Mouse (Mus musculus) liver, adult 2 months (tissue): Measurements from ENCODE around the gene 4931428L18Rik. TPM values are rescaled to one million over a fixed set of nuclear protein-coding genes. Genes with fewer than 3 reads are reported as not detected.

ENCODE experiments used
- DNase-seq: peaks from one replicate; pipeline ENCODE4 v3.0.0-alpha.2; 2011; ENCODE audit warnings: low read depth, low spot score; ENCODE audit errors: extremely low read depth
- H3K27ac ChIP-seq: fragments of 200-500 bp; replicated peaks from 2 replicates; pipeline ENCODE4 v1.5.1; 2012; ENCODE audit warnings: low read depth, mild to moderate bottlenecking, control low read depth, inconsistent platforms, low read length; ENCODE audit not compliant: insufficient read depth
- H3K27me3 ChIP-seq: fragments of 200-500 bp; 2 replicates; pipeline ENCODE4 v1.6.1; 2012; ENCODE audit warnings: mild to moderate bottlenecking, moderate library complexity, low read length, inconsistent platforms; ENCODE audit not compliant: control insufficient read depth, insufficient read depth
- H3K36me3 ChIP-seq: fragments of 200-500 bp; 2 replicates; pipeline ENCODE4 v1.6.1; 2012; ENCODE audit warnings: low read length, inconsistent platforms; ENCODE audit not compliant: control insufficient read depth, insufficient read depth
- H3K4me1 ChIP-seq: fragments of 200-500 bp; 2 replicates; pipeline ENCODE4 v1.6.1; 2011; ENCODE audit warnings: low read length; ENCODE audit not compliant: control insufficient read depth, insufficient read depth
- H3K4me3 ChIP-seq: fragments of 200-500 bp; 2 replicates; pipeline ENCODE4 v1.5.1; 2011; ENCODE audit warnings: low read depth, mild to moderate bottlenecking, control low read depth, low read length, moderate library complexity; ENCODE audit not compliant: insufficient read depth
- H3K79me2 ChIP-seq: fragments of 200-500 bp; 2 replicates; pipeline ENCODE4 v1.6.1; 2012; ENCODE audit warnings: inconsistent platforms, mild to moderate bottlenecking, low read length, moderate library complexity; ENCODE audit not compliant: control insufficient read depth, insufficient read depth
- H3K9ac ChIP-seq: fragments of 200-500 bp; 2 replicates; pipeline ENCODE4 v1.6.1; 2012; ENCODE audit warnings: low read depth, mild to moderate bottlenecking, control low read depth, inconsistent platforms, low read length
- CTCF ChIP-seq: fragments of 200-500 bp; IDR thresholded peaks from 2 replicates; pipeline ENCODE4 v1.5.1; 2011; ENCODE audit warnings: low read depth, low read length, control low read depth
- POLR2A ChIP-seq: fragments of 200-500 bp; IDR thresholded peaks from 2 replicates; pipeline ENCODE4 v1.6.1; 2011; ENCODE audit warnings: low read length, control low read depth; ENCODE audit not compliant: insufficient read depth; ENCODE audit errors: extremely low read depth
- WGBS: fragments of 180-500 bp; shearing (Covaris S2); methylation state at CpG from one replicate; pipeline ENCODE4 v1.1.7; 2018; 5-methylcytosine and 5-hydroxymethylcytosine counted together
- polyA plus RNA-seq: library from polyadenylated mRNA; depleted of rRNA; stranded (reverse); fragments of >200 nt; gene quantifications from 2 replicates; pipeline ENCODE4 v1.2.3, GENCODE M21; 2012
- total RNA-seq: library from RNA; depleted of rRNA; stranded (reverse); fragments of >200 nt; gene quantifications from 2 replicates; pipeline ENCODE4 v1.2.3, GENCODE M21; 2014

4931428L18Rik gene
- total and polyA plus RNA-seq, 2 experiments, result 0.31 to 0.55 TPM

DNA sequence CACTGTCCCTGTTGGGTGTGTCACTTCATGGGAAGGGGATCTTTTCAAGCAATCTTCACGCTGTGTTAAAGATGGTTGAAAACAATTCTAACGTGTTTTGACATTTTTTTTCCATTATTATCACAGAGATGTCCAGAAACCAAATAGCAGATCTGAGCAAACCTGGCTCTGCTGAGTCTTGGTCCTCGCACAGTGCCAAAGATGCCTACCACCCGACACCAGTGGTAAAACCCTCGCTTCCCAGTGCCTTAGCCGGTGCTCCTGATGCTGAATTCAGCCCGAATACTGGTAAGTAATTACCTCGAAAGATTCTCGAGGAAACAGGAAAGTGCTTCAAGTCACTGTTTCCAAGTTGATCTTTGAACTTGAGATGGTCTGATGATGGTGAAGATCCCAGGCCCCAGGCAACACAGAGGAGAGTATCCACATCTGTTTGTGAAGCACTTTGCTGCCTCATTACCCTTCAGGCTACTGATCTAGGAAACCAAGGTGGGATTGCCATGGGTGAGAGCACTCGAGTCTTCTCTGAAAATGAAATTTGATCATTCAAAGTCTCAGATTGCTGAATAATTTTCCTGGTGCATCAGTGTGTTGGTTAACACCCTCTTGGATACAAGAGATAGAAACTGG is 32.1 kb downstream of the 4931428L18Rik start:
- H3K27ac ChIP-seq, result no peak overlapping the region
- no peaks in the 10 kb centered on the region for H3K36me3 ChIP-seq
- no peaks in the 10 kb centered on the region for H3K27me3 ChIP-seq
- H3K4me1 ChIP-seq, result no peaks in the 10 kb centered on the region
- TF ChIP-seq CTCF (no peak), POLR2A (no peak)
- 72% methylated on average over 10 of the region's 10 CpGs for WGBS
- H3K4me3 ChIP-seq, result no peak overlapping the region
- no peak overlapping the region for H3K9ac ChIP-seq
- DNase-seq, result no peak
- no peaks in the 10 kb centered on the region for H3K79me2 ChIP-seq

DNA sequence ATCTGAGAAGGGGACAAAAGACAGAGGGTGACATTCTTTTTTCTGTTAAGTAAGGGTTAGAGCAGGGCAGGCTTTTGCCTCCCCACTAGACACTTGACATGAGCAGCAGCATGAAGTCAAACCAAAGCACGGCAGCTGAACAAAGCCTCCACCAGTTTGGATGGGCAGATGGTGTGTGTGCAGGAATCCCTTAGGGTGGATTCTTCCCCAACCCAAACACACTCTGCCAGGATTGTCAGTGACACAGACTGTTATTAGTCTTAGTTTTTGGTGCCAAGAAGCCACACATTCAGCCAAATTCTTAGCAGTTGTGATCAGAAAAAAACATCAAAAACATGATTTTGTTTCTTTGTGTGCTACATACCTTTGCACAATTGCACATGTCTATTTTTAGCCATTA is 44.2 kb downstream of the 4931428L18Rik start:
- no peak overlapping the region for H3K27ac ChIP-seq

DNA sequence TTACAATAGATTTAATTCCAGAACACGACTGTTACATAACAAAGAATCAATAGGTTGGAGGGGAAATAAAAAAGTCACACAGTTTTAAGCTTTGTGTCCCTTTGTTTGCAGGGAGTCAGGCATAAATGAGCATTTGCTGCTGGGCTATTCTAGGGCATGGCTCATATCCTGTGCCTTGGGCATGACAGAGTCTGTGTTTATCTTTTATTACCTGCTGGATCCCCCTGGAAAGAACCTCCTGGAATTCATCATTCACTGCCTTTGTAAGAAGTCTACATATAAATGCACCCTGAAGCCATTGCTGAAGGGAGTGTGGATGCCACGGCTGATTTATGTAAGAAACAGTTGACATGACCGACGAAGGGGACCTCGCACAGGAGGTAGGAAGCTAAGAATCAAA is 46.4 kb downstream of the 4931428L18Rik start, which contains the start of gene Lgsn:
Gene Lgsn (plus strand): TSS at position 301 of the 400 bp plus-strand sequence.
- Histone ChIP-seq H3K9ac (no peak within 1 kb of the TSS), H3K27me3 (no peaks in the 10 kb centered on the region), H3K27ac (no peak within 1 kb of the TSS), H3K36me3 (no peaks in the 10 kb centered on the region), H3K4me1 (no peaks in the 10 kb centered on the region), H3K4me3 (no peak within 1 kb of the TSS), H3K79me2 (no peaks in the 10 kb centered on the region)
- WGBS, result 77% methylated on average over 5 of the region's 5 CpGs
- no peak for DNase-seq
- TF ChIP-seq POLR2A (no peak), CTCF (no peak)

More for the DNA sequence above, 44.2 kb downstream of the 4931428L18Rik start:
- DNase-seq, result no peak
- TF ChIP-seq POLR2A (no peak), CTCF (no peak)
- Histone ChIP-seq H3K9ac (no peak overlapping the region), H3K36me3 (no peaks in the 10 kb centered on the region), H3K4me3 (no peak overlapping the region), H3K27me3 (no peaks in the 10 kb centered on the region), H3K79me2 (no peaks in the 10 kb centered on the region), H3K4me1 (no peaks in the 10 kb centered on the region)
- WGBS, result 79% methylated on average over 1 of the region's 1 CpGs

DNA sequence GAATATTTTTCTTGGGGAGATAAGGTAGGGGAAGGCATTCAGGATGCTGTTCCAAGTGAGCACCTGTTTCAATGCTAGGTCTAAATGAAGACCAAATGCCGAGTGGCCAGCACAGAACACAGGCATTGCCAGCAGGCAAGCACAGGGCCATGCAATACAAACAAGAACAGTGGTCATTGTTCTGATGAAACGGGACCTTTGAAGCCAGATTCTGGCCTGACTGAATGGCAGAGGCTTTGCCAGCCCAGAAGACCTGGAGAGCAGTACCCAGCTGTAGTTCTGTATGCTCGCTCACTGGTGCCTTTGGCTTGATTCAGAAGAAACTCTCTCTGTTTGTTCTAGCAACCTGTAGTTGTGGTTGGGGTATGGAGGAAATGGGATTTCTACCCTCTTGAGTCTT is 47.1 kb downstream of the 4931428L18Rik start:
- Histone ChIP-seq H3K4me1 (no peaks in the 10 kb centered on the region), H3K36me3 (no peaks in the 10 kb centered on the region), H3K4me3 (no peak overlapping the region), H3K9ac (no peak overlapping the region), H3K79me2 (no peaks in the 10 kb centered on the region), H3K27ac (no peak overlapping the region), H3K27me3 (no peaks in the 10 kb centered on the region)
- WGBS, result 36% methylated on average over 3 of the region's 3 CpGs
- DNase-seq, result peak; percentile 60
- no peak for TF ChIP-seq POLR2A
- TF ChIP-seq CTCF, result no peak

DNA sequence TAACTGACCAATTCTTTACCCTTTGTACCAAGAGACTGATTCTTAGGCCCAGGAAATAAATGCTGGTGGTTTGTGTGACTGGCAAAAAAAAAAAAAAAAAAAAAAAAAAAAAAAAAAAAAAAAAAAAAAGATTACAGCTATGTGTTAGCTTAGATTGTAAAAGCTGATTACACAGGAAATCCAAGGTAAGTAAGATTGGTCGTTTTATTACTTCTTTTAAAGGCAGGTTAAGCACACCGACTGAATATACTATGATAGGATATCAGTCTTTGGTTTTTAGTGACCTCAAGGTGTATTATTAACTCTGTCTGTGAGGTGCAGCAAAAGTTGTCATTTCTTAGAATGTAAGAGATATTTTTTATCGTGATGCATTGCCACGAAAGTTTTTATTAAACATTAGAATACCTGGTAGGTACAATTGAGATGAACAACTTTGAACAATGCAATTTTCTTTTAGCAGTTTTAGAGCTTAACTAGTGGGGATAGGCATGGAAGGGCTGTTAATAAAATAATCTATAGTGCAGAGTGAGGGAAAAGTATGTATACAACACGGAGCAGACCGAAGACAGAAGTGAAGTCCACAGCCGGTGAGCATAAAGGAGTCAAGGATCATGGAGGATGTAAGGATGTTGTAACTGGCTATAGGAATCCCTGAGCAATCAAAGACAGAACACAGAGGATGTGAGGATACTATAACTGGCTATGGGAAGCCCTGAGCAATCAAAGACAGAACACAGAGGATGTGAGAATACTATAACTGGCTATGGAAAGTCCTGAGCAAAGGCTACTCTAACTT is 57.0 kb downstream of the 4931428L18Rik start:
- Histone ChIP-seq H3K9ac (no peak overlapping the region), H3K27ac (no peak overlapping the region), H3K4me3 (no peak overlapping the region), H3K36me3 (no peaks in the 10 kb centered on the region), H3K4me1 (no peaks in the 10 kb centered on the region), H3K79me2 (no peaks in the 10 kb centered on the region), H3K27me3 (no peaks in the 10 kb centered on the region)
- WGBS, result 82% methylated on average over 7 of the region's 7 CpGs
- TF ChIP-seq POLR2A, result no peak
- no peak for DNase-seq
